Mouse (Mus musculus) olfactory bulb, adult 2 months (tissue): Measurements from ENCODE around the gene 2700097O09Rik. TPM values are rescaled to one million over a fixed set of nuclear protein-coding genes. Genes with fewer than 3 reads are reported as not detected.

ENCODE experiments used
- H3K27ac ChIP-seq: fragments of 200-500 bp; 2 replicates; pipeline ENCODE4 v1.5.1; 2012; ENCODE audit warnings: low read depth, low read length; ENCODE audit not compliant: insufficient read depth
- H3K4me1 ChIP-seq: fragments of 200-500 bp; 2 replicates; pipeline ENCODE4 v1.6.1; 2012; ENCODE audit warnings: low read length; ENCODE audit not compliant: control insufficient read depth, insufficient read depth
- H3K4me3 ChIP-seq: fragments of 200-500 bp; 2 replicates; pipeline ENCODE4 v1.5.1; 2012; ENCODE audit warnings: mild to moderate bottlenecking, low read depth, low read length, moderate library complexity; ENCODE audit not compliant: insufficient read depth
- CTCF ChIP-seq: fragments of 200-500 bp; IDR thresholded peaks from 2 replicates; pipeline ENCODE4 v1.5.1; 2012; ENCODE audit warnings: low read depth, mild to moderate bottlenecking, low read length, moderate library complexity; ENCODE audit not compliant: insufficient read depth
- POLR2A ChIP-seq: fragments of 200-500 bp; IDR thresholded peaks from 2 replicates; pipeline ENCODE4 v1.6.1; 2012; ENCODE audit warnings: mild to moderate bottlenecking, low read depth, low read length, moderate library complexity; ENCODE audit not compliant: insufficient read depth
- WGBS: fragments of 180-500 bp; shearing (Covaris S2); methylation state at CpG from one replicate; pipeline ENCODE4 v1.1.7; 2018; 5-methylcytosine and 5-hydroxymethylcytosine counted together
- polyA plus RNA-seq: library from polyadenylated mRNA; stranded (reverse); fragments of >200 nt; gene quantifications from 2 replicates; pipeline ENCODE4 v1.2.4, GENCODE M21; 2012; ENCODE audit warnings: low replicate concordance; ENCODE audit not compliant: missing spikeins, insufficient read depth, insufficient read length

The 2700097O09Rik gene
- polyA plus RNA-seq, 1 experiment: not detected

- TF ChIP-seq POLR2A (no peak), CTCF (no peak)
- Histone ChIP-seq H3K4me3 (no peak overlapping the region), H3K4me1 (no peaks in the 10 kb centered on the region), H3K27ac (no peak overlapping the region)
- 82% methylated on average over 5 of the region's 5 CpGs for WGBS
Measured at GRCm38 (mm10) chr12:54998411-54998810, 81.5 kb downstream of the 2700097O09Rik start.

DNA sequence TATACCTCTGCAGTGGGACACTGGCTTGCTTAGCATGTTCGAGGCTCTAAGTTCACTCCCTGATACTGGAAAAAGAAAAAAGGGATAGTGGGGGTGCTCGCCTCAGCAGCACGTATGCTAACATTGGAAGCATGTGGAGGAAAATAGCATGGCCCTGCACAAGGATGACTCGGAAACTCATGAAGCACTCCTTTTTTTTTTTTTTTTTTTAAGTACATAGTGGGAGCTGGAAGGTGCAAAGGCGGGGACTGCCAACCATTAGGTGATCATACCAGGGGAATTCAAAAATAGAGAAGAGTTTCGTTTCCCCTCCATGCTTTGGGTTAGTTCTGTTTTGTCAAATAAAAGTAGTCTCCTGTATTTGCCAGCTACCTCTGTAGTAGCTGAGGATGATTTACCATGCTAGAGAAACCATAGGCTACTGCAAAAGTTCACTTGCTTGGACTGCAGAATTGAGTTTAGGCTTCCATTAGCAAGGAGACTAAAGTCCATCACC, 82.9 kb downstream of the 2700097O09Rik start:
- no peak for TF ChIP-seq POLR2A
- TF ChIP-seq CTCF: no peak
- Histone ChIP-seq H3K27ac (no peak overlapping the region), H3K4me3 (no peak overlapping the region), H3K4me1 (no peaks in the 10 kb centered on the region)
- whole genome bisulfite sequencing: 90% methylated on average over 6 of the region's 6 CpGs

DNA sequence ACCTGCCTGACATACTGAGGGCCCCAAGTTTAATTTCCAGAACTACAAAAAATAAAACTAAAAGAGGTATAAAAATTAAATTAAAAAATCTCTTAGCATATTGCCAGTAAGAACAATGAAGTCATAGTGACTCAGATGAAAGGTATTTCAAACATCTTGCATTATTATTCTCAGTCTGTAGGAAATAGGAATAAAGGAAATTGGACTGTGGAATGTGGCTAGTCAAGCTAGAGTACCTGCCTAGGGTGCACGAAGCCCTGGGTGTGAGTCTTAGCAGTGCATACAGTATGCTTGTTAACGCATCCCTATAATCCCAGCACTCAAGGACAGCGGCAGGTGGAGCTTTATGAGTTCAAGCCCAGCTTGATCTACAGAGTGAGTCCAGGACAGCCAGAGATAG, 83.9 kb downstream of the 2700097O09Rik start:
- TF ChIP-seq CTCF: no peak
- Histone ChIP-seq H3K4me3 (no peak overlapping the region), H3K27ac (no peak overlapping the region), H3K4me1 (no peaks in the 10 kb centered on the region)
- WGBS: 76% methylated on average over 3 of the region's 3 CpGs

Other genes starting within 250 kb of the 2700097O09Rik start
- not detected in 2 replicates for gene Cfl2, start 217.2 kb downstream of the 2700097O09Rik start, polyA plus RNA-seq
- gene Gm20403, start 93.6 kb downstream of the 2700097O09Rik start, polyA plus RNA-seq: not detected in 2 replicates
- not detected in 2 replicates for gene Baz1a, start 65.8 kb downstream of the 2700097O09Rik start, polyA plus RNA-seq
- 183 TPM in 1 of 2 replicates, not detected in the other for gene Srp54a, start 152 bp upstream of the 2700097O09Rik start, polyA plus RNA-seq
- not detected in 2 replicates for gene Fam177a, start 44.4 kb upstream of the 2700097O09Rik start, polyA plus RNA-seq
- not detected in 2 replicates for gene Srp54b, start 75.0 kb upstream of the 2700097O09Rik start, polyA plus RNA-seq
- gene 1700047I17Rik2, start 119.5 kb upstream of the 2700097O09Rik start, polyA plus RNA-seq: not detected in 2 replicates
- gene Srp54c, start 150.1 kb upstream of the 2700097O09Rik start, polyA plus RNA-seq: not detected in 2 replicates
- not detected in 2 replicates for gene 1110008L16Rik, start 219.5 kb upstream of the 2700097O09Rik start, polyA plus RNA-seq
- gene Ppp2r3c, start 222.9 kb upstream of the 2700097O09Rik start, polyA plus RNA-seq: not detected in 2 replicates